Mouse (Mus musculus): ENCODE data around the gene Kank1.

DNA sequence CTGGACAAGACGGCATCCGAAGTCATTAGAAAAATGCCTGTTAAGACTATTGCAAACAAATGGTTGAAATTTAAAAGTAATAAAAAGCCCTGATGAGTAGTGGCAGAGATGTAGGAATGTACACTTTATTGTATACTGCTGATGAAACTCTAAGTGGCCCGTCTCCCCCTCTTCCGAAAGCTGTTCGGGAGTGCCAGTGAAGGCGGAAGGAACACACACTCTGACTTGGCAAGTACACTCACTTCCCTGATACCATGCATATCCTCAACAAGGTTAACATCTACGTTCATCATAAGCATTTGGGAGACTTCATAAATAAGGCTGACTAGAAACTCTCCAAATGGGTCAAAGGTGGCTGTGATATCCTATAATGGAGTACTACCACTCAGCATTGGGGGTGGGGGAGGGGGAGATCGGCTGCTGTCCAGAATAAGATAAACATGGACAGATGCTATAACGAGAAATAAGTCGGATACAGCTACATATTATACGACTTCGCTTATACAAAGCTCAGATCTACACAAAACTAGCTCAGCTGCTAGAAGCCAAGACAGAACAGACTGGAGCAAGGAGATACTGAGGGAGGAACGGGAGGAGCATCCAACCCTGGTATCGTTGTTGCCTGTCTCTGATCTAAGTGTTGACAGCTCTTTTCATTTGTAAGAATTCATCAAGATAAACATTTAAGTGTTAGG is 11.2 kb downstream of the Kank1 start:
- TF ChIP-seq CTCF (IDR thresholded peaks at IDR 0.05; ENCODE audit: low read depth) (no peak), EP300 (IDR thresholded peaks at IDR 0.05; ENCODE audit: low read depth) (no peak)

Data from heart, postnatal 0 days (tissue).